Mouse (Mus musculus): ENCODE measurements around the gene Slc38a2.

The Slc38a2 gene

GRCm38 (mm10) chr15:96699521-96700511 lies at the start of gene Slc38a2:
Slc38a2 (minus strand) TSS chr15:96699730.
- peak; percentile 94 for DNase-seq (ENCODE audit: low spot score)

- no peak for DNase-seq (ENCODE audit: low spot score)
These were observed 49.6 kb upstream of the Slc38a2 start for GRCm38 (mm10) chr15:96749101-96749500.

GRCm38 (mm10) chr15:96747551-96747950 lies 48.0 kb upstream of the Slc38a2 start:
- no peak for DNase-seq (ENCODE audit: low spot score)

GRCm38 (mm10) chr15:96746986-96747385 lies 47.5 kb upstream of the Slc38a2 start:
- no peak for DNase-seq (ENCODE audit: low spot score)

GRCm38 (mm10) chr15:96745299-96745698 lies 45.8 kb upstream of the Slc38a2 start:
- DNase-seq (ENCODE audit: low spot score): no peak

GRCm38 (mm10) chr15:96744882-96745296 lies 45.4 kb upstream of the Slc38a2 start:
- DNase-seq (ENCODE audit: low spot score): no peak

- no peak for DNase-seq (ENCODE audit: low spot score)
These were observed 44.8 kb upstream of the Slc38a2 start for GRCm38 (mm10) chr15:96744153-96744881.

- peak; percentile 24 for DNase-seq (ENCODE audit: low spot score)
These were observed 43.7 kb upstream of the Slc38a2 start for GRCm38 (mm10) chr15:96743257-96743656.

GRCm38 (mm10) chr15:96742591-96743241 lies 43.2 kb upstream of the Slc38a2 start:
- no peak for DNase-seq (ENCODE audit: low spot score)

- no peak for DNase-seq (ENCODE audit: low spot score)
These were observed 41.5 kb upstream of the Slc38a2 start for GRCm38 (mm10) chr15:96740865-96741561.

- DNase-seq (ENCODE audit: low spot score): no peak
These were observed 40.6 kb upstream of the Slc38a2 start for GRCm38 (mm10) chr15:96740091-96740490.

- no peak for DNase-seq (ENCODE audit: low spot score)
These were observed 37.3 kb upstream of the Slc38a2 start for GRCm38 (mm10) chr15:96736663-96737385.

GRCm38 (mm10) chr15:96735562-96736160 lies 36.1 kb upstream of the Slc38a2 start:
- no peak for DNase-seq (ENCODE audit: low spot score)

GRCm38 (mm10) chr15:96734423-96734822 lies 34.9 kb upstream of the Slc38a2 start:
- DNase-seq (ENCODE audit: low spot score): no peak

- DNase-seq (ENCODE audit: low spot score): no peak
These were observed 30.9 kb upstream of the Slc38a2 start for GRCm38 (mm10) chr15:96730416-96730815.

GRCm38 (mm10) chr15:96729785-96730184 lies 30.3 kb upstream of the Slc38a2 start:
- no peak for DNase-seq (ENCODE audit: low spot score)

- no peak for DNase-seq (ENCODE audit: low spot score)
These were observed 29.5 kb upstream of the Slc38a2 start for GRCm38 (mm10) chr15:96728993-96729392.

GRCm38 (mm10) chr15:96728346-96728745 lies 28.8 kb upstream of the Slc38a2 start:
- DNase-seq (ENCODE audit: low spot score): no peak

GRCm38 (mm10) chr15:96724506-96724905 lies 25.0 kb upstream of the Slc38a2 start:
- DNase-seq (ENCODE audit: low spot score): no peak

GRCm38 (mm10) chr15:96722228-96722627 lies 22.7 kb upstream of the Slc38a2 start:
- DNase-seq (ENCODE audit: low spot score): no peak

- DNase-seq (ENCODE audit: low spot score): no peak
These were observed 20.6 kb upstream of the Slc38a2 start for GRCm38 (mm10) chr15:96720146-96720545.
